Mouse (Mus musculus) heart, embryonic 10.5 days (tissue): ENCODE measurements around the gene Ube2a. TPM values are rescaled to one million over a fixed set of nuclear protein-coding genes. Genes with fewer than 3 reads are reported as not detected.

Source experiments
- DNase-seq: peaks from one replicate; pipeline ENCODE4 v3.0.0-alpha.2; 2017; ENCODE audit warnings: low spot score
- H3K27ac ChIP-seq: fragments of 300-500 bp; sonication (generic); 2 replicates; pipeline ENCODE4 v1.5.1; 2016; ENCODE audit warnings: mild to moderate bottlenecking
- H3K27me3 ChIP-seq: fragments of 300-500 bp; sonication (generic); 2 replicates; pipeline ENCODE4 v1.6.1; 2016; ENCODE audit warnings: mild to moderate bottlenecking; ENCODE audit not compliant: poor library complexity, insufficient read depth, severe bottlenecking
- H3K36me3 ChIP-seq: fragments of 300-500 bp; sonication (generic); 2 replicates; pipeline ENCODE4 v1.6.1; 2016; ENCODE audit warnings: mild to moderate bottlenecking, moderate library complexity
- H3K4me1 ChIP-seq: fragments of 300-500 bp; sonication (generic); 2 replicates; pipeline ENCODE4 v1.6.1; 2016; ENCODE audit warnings: mild to moderate bottlenecking
- H3K4me3 ChIP-seq: fragments of 300-500 bp; sonication (generic); 2 replicates; pipeline ENCODE4 v1.5.1; 2016; ENCODE audit warnings: mild to moderate bottlenecking, moderate library complexity
- H3K9me3 ChIP-seq: fragments of 300-500 bp; sonication (generic); 2 replicates; pipeline ENCODE4 v1.6.1; 2016; ENCODE audit warnings: mild to moderate bottlenecking, moderate library complexity
- WGBS: fragments of 180-500 bp; shearing (Covaris S2); methylation state at CpG from one replicate; pipeline ENCODE4 v1.1.7; 2016; 5-methylcytosine and 5-hydroxymethylcytosine counted together
- polyA plus RNA-seq: library from polyadenylated mRNA; unstranded; fragments of >200 nt; fragmentation: Nextera tagmentation; extraction: Ambion mirVana; gene quantifications from 2 replicates; pipeline ENCODE4 v1.2.1, GENCODE M21; 2016

Gene Ube2a
- polyA plus RNA-seq, 1 experiment from 2014 or later: 126 TPM

- no peaks in the 10 kb centered on the region for H3K36me3 ChIP-seq
- no peak overlapping the region for H3K27ac ChIP-seq
- no peak for DNase-seq
- no peaks in the 10 kb centered on the region for H3K9me3 ChIP-seq
- no peaks in the 10 kb centered on the region for H3K4me1 ChIP-seq
- H3K4me3 ChIP-seq: no peak overlapping the region
- 44% methylated on average over 12 of the region's 12 CpGs for WGBS
- no peaks in the 10 kb centered on the region for H3K27me3 ChIP-seq
Measured at GRCm38 (mm10) chrX:36911343-36911742, 37.6 kb downstream of the Ube2a start.

- H3K36me3 ChIP-seq: no peaks in the 10 kb centered on the region
- H3K4me3 ChIP-seq: no peak overlapping the region
- no peaks in the 10 kb centered on the region for H3K4me1 ChIP-seq
- H3K27me3 ChIP-seq: no peaks in the 10 kb centered on the region
- DNase-seq: no peak
- 94% methylated on average over 1 of the region's 1 CpGs for WGBS
- no peaks in the 10 kb centered on the region for H3K9me3 ChIP-seq
- no peak overlapping the region for H3K27ac ChIP-seq
Measured at GRCm38 (mm10) chrX:36917749-36918148, 44.0 kb downstream of the Ube2a start.

DNA sequence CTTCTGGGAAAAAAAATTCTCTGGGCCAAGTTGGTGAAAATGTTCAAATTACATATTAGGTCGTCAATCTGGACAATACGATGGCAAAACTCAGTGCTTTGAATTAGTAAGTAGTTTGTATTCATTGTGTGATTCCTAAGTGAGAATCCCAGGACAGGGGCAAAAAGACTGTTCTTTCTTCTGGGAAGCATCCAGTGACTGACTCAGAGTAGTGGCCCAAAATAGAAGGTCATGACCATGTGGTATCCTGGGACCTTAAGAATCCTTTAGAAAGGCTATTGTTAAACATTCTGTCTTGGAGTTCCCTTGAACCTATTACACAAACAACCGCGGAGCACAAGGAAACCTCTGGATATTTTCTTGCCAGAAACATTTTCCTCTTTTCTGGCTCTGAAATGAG lies 47.6 kb downstream of the Ube2a start:
- H3K9me3 ChIP-seq: no peaks in the 10 kb centered on the region
- H3K27me3 ChIP-seq: no peaks in the 10 kb centered on the region
- H3K4me3 ChIP-seq: no peak overlapping the region
- no peaks in the 10 kb centered on the region for H3K36me3 ChIP-seq
- no peak for DNase-seq
- 83% methylated on average over 4 of the region's 4 CpGs for WGBS
- no peaks in the 10 kb centered on the region for H3K4me1 ChIP-seq
- no peak overlapping the region for H3K27ac ChIP-seq

- no peak overlapping the region for H3K4me3 ChIP-seq
- no peaks in the 10 kb centered on the region for H3K36me3 ChIP-seq
- WGBS: 67% methylated on average over 4 of the region's 4 CpGs
Measured at GRCm38 (mm10) chrX:36928791-36929190, 55.1 kb downstream of the Ube2a start.

GRCm38 (mm10) chrX:36929694-36930093 lies 56.0 kb downstream of the Ube2a start:
- WGBS: 73% methylated on average over 4 of the region's 4 CpGs

More at GRCm38 (mm10) chrX:36928791-36929190, 55.1 kb downstream of the Ube2a start:
- no peaks in the 10 kb centered on the region for H3K9me3 ChIP-seq
- H3K4me1 ChIP-seq: no peaks in the 10 kb centered on the region
- DNase-seq: no peak
- H3K27ac ChIP-seq: no peak overlapping the region
- H3K27me3 ChIP-seq: no peaks in the 10 kb centered on the region

GRCm38 (mm10) chrX:36930574-36930973 lies 56.9 kb downstream of the Ube2a start:
- Histone ChIP-seq H3K36me3 (no peaks in the 10 kb centered on the region), H3K4me3 (no peak overlapping the region), H3K4me1 (no peaks in the 10 kb centered on the region), H3K27me3 (no peaks in the 10 kb centered on the region), H3K27ac (no peak overlapping the region), H3K9me3 (no peaks in the 10 kb centered on the region)
- WGBS: 65% methylated on average over 1 of the region's 1 CpGs
- DNase-seq: no peak

More at GRCm38 (mm10) chrX:36929694-36930093, 56.0 kb downstream of the Ube2a start:
- H3K9me3 ChIP-seq: no peaks in the 10 kb centered on the region
- no peaks in the 10 kb centered on the region for H3K4me1 ChIP-seq
- H3K36me3 ChIP-seq: no peaks in the 10 kb centered on the region
- H3K4me3 ChIP-seq: no peak overlapping the region
- no peak for DNase-seq
- H3K27ac ChIP-seq: no peak overlapping the region
- H3K27me3 ChIP-seq: no peaks in the 10 kb centered on the region

Other genes starting within 250 kb of the Ube2a start
- gene Akap17b, start 228.5 kb upstream of the Ube2a start, polyA plus RNA-seq: 0.94 and 2.0 TPM in 2 replicates
- gene Slc25a43, start 130.2 kb upstream of the Ube2a start, polyA plus RNA-seq: 2.2 and 3.1 TPM in 2 replicates
- gene Slc25a5, start 78.2 kb upstream of the Ube2a start, polyA plus RNA-seq: 1,068 and 1,241 TPM in 2 replicates
- gene C330007P06Rik, start 211 bp downstream of the Ube2a start, polyA plus RNA-seq: 21.9 and 26.5 TPM in 2 replicates
- 1.2 and 1.9 TPM in 2 replicates for gene Nkrf, start 29.0 kb downstream of the Ube2a start, polyA plus RNA-seq
- 14.9 and 19.0 TPM in 2 replicates for gene Sept6, start 117.9 kb downstream of the Ube2a start, polyA plus RNA-seq
- gene Sowahd, start 174.9 kb downstream of the Ube2a start, polyA plus RNA-seq: 1.8 and 2.3 TPM in 2 replicates
- gene Rpl39, start 211.5 kb downstream of the Ube2a start, polyA plus RNA-seq: 364 and 381 TPM in 2 replicates
- gene Upf3b, start 236.4 kb downstream of the Ube2a start, polyA plus RNA-seq: 11.2 and 15.3 TPM in 2 replicates